Mouse (Mus musculus) heart, postnatal 0 days (tissue): Measurements from ENCODE around the gene Eng.

Source experiments
- CTCF ChIP-seq: IDR thresholded peaks from 2 replicates; pipeline ENCODE4 v1.5.1; 2016; ENCODE audit warnings: antibody characterized with exemption, control low read depth, low read depth
- EP300 ChIP-seq: IDR thresholded peaks from 2 replicates; pipeline ENCODE4 v1.6.1; 2016; ENCODE audit warnings: antibody characterized with exemption, low read depth

GRCm38 (mm10) chr2:32655394-32655744 is 9.0 kb downstream of the Eng start:
- TF ChIP-seq CTCF (no peak), EP300 (no peak)
